Mouse (Mus musculus) E14TG2a.4 (cell line): Measurements from ENCODE around the gene C77080.

Experiments
- CTCF ChIP-seq: conservative IDR thresholded peaks from 2 replicates; pipeline ENCODE4 v1.5.1; 2014; ENCODE audit warnings: low read length
- NANOG ChIP-seq: IDR thresholded peaks from 2 replicates; pipeline ENCODE4 v1.6.1; 2014; ENCODE audit warnings: borderline replicate concordance, low read length, mixed read lengths

- no peak for TF ChIP-seq CTCF
- TF ChIP-seq NANOG: no peak
Measured at GRCm38 (mm10) chr4:129283226-129283625, 22.0 kb upstream of the C77080 start.
